Mouse (Mus musculus) embryonic stem cell, embryonic (primary cell): Measurements from ENCODE around the gene Ybx1.

Source experiments
- CTCF ChIA-PET, 4 experiments: fragments of 300-600 bp in 2 of 4; fragments of 350-600 bp in 2 of 4; sonication (Branson Sonifier 250); formaldehyde crosslinking; loops; one replicate each; lab custom pipeline; 2022; ENCODE audit warnings: inconsistent platforms in 2 of 4; lab: Charles Lee
- POLR2A ChIA-PET, 4 experiments: fragments of 300-600 bp in 2 of 4; fragments of 350-600 bp in 2 of 4; sonication (Branson Sonifier 250); formaldehyde crosslinking; loops; one replicate each; lab custom pipeline; 2022; ENCODE audit warnings: antibody characterized with exemption in 4 of 4, inconsistent platforms in 1 of 4; lab: Charles Lee

Gene Ybx1

GRCm38 (mm10) chr4:119233256-119233901 is 61.0 kb downstream of the Ybx1 start:
- ChIA-PET POLR2A (interaction anchor here in 3 of 4 experiments (0.6 to 5.4 kb wide), 62 partner anchors 9 to 1397 kb away, joined by 3 to 64 read pairs (median 5); partner anchors contain the start of genes Slc2a1 (in 3 of the 3), Cldn19 (in 2 of the 3), Ppih (in 2 of the 3) and Tmem269 (in 2 of the 3)), CTCF (interaction anchor here (0.5 to 1.8 kb wide), 13 partner anchors 9 to 439 kb away, joined by 3 to 14 read pairs (median 3); partner anchors contain the start of genes Slc2a1 (in 1 of the 4) and Ybx1 (in 1 of the 4))

DNA sequence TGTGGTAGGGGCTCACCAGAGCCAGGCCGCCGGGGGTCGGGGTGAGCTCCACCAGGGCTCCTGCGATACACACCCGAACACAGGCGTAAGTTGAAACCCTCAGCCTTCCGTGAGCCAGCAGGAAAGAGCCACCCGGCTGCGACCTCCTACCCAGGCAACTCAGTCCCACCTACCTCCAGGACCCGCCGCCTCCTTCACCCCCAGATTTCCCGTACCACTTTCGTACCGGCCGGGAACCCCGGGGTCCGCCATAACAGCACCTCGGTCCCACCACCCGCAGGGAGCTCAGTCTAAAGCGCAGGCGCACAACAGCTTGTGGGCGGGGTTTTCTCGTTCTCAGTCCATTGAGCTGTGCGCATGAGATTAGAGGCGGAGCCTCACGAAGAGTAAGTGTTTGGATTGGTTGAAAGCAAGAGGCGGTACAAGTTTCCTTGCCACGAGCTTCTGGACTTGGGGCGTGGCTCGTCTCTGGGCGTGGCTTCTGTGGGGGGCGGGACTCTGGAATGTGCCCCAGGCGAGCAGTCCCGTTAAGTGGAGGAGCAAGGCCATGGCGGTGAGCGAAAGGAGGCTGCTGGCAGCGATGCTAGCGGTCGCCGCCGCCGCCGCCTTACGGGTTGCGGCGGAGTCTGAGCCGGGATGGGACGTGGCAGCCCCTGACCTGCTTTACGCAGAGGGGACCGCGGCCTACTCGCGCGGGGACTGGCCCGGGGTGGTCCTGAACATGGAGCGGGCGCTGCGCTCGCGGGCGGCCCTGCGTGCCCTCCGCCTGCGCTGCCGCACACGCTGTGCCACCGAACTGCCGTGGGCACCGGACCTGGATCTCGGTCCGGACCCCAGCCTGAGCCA is 61.8 kb downstream of the Ybx1 start, which contains the start of the genes AU022252 and P3h1:
AU022252 (minus strand) TSS at position 303 of the 846 bp plus-strand sequence.
P3h1 (plus strand) TSS at position 506 of the 846 bp plus-strand sequence.
- POLR2A ChIA-PET: interaction anchor here in 3 of 4 experiments (0.6 to 5.4 kb wide), 103 partner anchors 9 to 1396 kb away, joined by 3 to 64 read pairs (median 4); partner anchors contain the start of genes Slc2a1 (in 3 of the 3), Ccdc30 (in 2 of the 3), Cldn19 (in 2 of the 3) and Ppih (in 2 of the 3)
- CTCF ChIA-PET: interaction anchor here (0.5 to 1.6 kb wide), 24 partner anchors 9 to 251 kb away, joined by 3 to 14 read pairs (median 3); partner anchors contain the start of genes Slc2a1 (in 1 of the 4) and Ybx1 (in 1 of the 4)
